Mouse (Mus musculus) left cerebral cortex, postnatal 4 days (tissue): ENCODE measurements around the gene Gli2. TPM values are rescaled to one million over a fixed set of nuclear protein-coding genes. Genes with fewer than 3 reads are reported as not detected.
A peak's percentile ranks its signal among the peaks of the same experiment; 100 is the strongest.

Experiments
- DNase-seq: peaks from one replicate; pipeline ENCODE4 v3.0.0-alpha.2; 2022
- intact Hi-C: fragments of 180-260 bp; cut with DNase I; formaldehyde crosslinking; loops from one replicate; pipeline ENCODE4 v1.15.1; 2025
- total RNA-seq, 2 experiments: library from RNA; stranded (reverse); gene quantifications; 2 replicates each; pipeline ENCODE4 v1.2.3; 2021

The Gli2 gene
- total RNA-seq, 2 experiments from 2014 or later = 2.9 to 3.3 TPM

- intact Hi-C loops = no loop called here
- no peak for DNase-seq
Observed at GRCm38 (mm10) chr1:118907574-118907973, 145.8 kb downstream of the Gli2 start.

GRCm38 (mm10) chr1:118905319-118905718 is 148.1 kb downstream of the Gli2 start:
- DNase-seq = no peak
- intact Hi-C loops = no loop called here

- intact Hi-C loops = no loop called here
- peak; percentile 61 for DNase-seq
Observed at GRCm38 (mm10) chr1:118904909-118905308, 148.5 kb downstream of the Gli2 start.

- intact Hi-C loops = no loop called here
- DNase-seq = no peak
Observed at GRCm38 (mm10) chr1:118904431-118904830, 149.0 kb downstream of the Gli2 start.

- intact Hi-C loops = no loop called here
- no peak for DNase-seq
Observed at GRCm38 (mm10) chr1:118903742-118904141, 149.7 kb downstream of the Gli2 start.

- intact Hi-C loops = no loop called here
- no peak for DNase-seq
Observed at GRCm38 (mm10) chr1:118901868-118902586, 151.4 kb downstream of the Gli2 start.

- no peak for DNase-seq
- intact Hi-C loops = no loop called here
Observed at GRCm38 (mm10) chr1:118898351-118898750, 155.1 kb downstream of the Gli2 start.

GRCm38 (mm10) chr1:118895026-118895762 is 158.2 kb downstream of the Gli2 start:
- peak; percentile 54 for DNase-seq
- intact Hi-C loops = no loop called here

- intact Hi-C loops = no loop called here
- DNase-seq = no peak
Observed at GRCm38 (mm10) chr1:118891395-118891794, 162.0 kb downstream of the Gli2 start.

GRCm38 (mm10) chr1:118890125-118890875 is 163.1 kb downstream of the Gli2 start:
- intact Hi-C loops = no loop called here
- peak; percentile 46 for DNase-seq

- intact Hi-C loops = no loop called here
- no peak for DNase-seq
Observed at GRCm38 (mm10) chr1:118880781-118881247, 172.6 kb downstream of the Gli2 start.

GRCm38 (mm10) chr1:118878291-118878690 is 175.1 kb downstream of the Gli2 start:
- DNase-seq = no peak
- intact Hi-C loops = no loop called here

- DNase-seq = peak; percentile 21
- intact Hi-C loops = no loop called here
Observed at GRCm38 (mm10) chr1:118875227-118875626, 178.2 kb downstream of the Gli2 start.

GRCm38 (mm10) chr1:118873559-118873958 is 179.9 kb downstream of the Gli2 start:
- DNase-seq = no peak
- intact Hi-C loops = no loop called here

GRCm38 (mm10) chr1:118864735-118865134 is 188.7 kb downstream of the Gli2 start:
- peak; percentile 87 for DNase-seq

GRCm38 (mm10) chr1:118864031-118864430 is 189.4 kb downstream of the Gli2 start:
- peak; percentile 67 for DNase-seq
- intact Hi-C loops = no loop called here

More at GRCm38 (mm10) chr1:118864735-118865134, 188.7 kb downstream of the Gli2 start:
- intact Hi-C loops = no loop called here

GRCm38 (mm10) chr1:118858101-118858500 is 195.3 kb downstream of the Gli2 start:
- DNase-seq = no peak
- intact Hi-C loops = no loop called here

GRCm38 (mm10) chr1:118830658-118831057 is 222.8 kb downstream of the Gli2 start:
- intact Hi-C loops = no loop called here
- DNase-seq = no peak

- intact Hi-C loops = no loop called here
- DNase-seq = no peak
Observed at GRCm38 (mm10) chr1:118826614-118827013, 226.8 kb downstream of the Gli2 start.

- DNase-seq = peak; percentile 22
- intact Hi-C loops = no loop called here
Observed at GRCm38 (mm10) chr1:118825467-118826219, 227.8 kb downstream of the Gli2 start.
